Mouse (Mus musculus) liver, postnatal 0 days (tissue): ENCODE data around the gene Cdkl4.

Experiments
- CTCF ChIP-seq: sonication (generic); IDR thresholded peaks from 2 replicates; pipeline ENCODE4 v1.5.1; 2016; ENCODE audit warnings: antibody characterized with exemption, low read depth
- EP300 ChIP-seq: IDR thresholded peaks from 2 replicates; pipeline ENCODE4 v1.6.1; 2016; ENCODE audit warnings: antibody characterized with exemption, low read depth, mild to moderate bottlenecking

DNA sequence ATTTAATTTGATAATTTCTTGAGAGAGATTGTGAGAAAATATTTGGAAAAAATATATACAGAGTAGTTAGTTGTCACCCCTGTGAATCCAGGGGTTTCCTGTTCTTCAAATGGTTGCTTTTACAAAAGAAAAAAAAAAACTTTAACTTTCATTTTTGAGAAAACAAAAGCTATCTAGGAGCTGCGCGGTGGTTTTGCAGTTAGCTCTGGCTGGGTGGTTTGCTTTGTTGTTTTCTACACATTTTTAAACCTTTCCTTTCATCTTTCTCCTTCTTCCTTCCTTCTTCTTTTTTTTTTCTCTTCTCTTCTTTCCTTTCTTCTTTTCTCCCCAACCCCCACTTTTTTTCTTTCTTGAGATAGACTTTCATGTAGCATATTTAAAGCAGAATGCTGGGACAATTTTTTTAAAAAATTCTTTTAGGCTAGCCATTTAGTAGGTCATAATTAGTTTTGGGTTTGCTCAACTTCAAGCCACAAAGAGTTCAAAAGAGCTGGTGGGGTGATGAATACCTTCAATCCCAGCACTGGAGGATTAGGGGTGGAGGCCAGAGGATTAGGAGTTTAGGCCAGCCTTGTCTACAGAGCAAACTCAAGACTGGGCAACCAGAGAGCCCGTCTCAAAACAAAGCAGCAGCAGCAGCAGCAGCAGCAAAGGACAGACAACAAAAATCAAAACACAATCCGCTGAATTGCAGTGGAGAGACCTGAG, 55.9 kb downstream of the Cdkl4 start:
- TF ChIP-seq CTCF = no peak
- TF ChIP-seq EP300 = no peak
